Mouse (Mus musculus) A20 (cell line): ENCODE measurements around the gene Trpm7.
"Not testable (repeated sequence)": the region's sequence is repeated elsewhere in the genome, so short reads cannot be mapped to it uniquely, and the experiment has no call there.

Experiments used
- DNase-seq: peaks from one replicate; pipeline ENCODE4 v3.0.0-alpha.2; 2011; ENCODE audit warnings: low read depth, low spot score

Gene Trpm7

DNA sequence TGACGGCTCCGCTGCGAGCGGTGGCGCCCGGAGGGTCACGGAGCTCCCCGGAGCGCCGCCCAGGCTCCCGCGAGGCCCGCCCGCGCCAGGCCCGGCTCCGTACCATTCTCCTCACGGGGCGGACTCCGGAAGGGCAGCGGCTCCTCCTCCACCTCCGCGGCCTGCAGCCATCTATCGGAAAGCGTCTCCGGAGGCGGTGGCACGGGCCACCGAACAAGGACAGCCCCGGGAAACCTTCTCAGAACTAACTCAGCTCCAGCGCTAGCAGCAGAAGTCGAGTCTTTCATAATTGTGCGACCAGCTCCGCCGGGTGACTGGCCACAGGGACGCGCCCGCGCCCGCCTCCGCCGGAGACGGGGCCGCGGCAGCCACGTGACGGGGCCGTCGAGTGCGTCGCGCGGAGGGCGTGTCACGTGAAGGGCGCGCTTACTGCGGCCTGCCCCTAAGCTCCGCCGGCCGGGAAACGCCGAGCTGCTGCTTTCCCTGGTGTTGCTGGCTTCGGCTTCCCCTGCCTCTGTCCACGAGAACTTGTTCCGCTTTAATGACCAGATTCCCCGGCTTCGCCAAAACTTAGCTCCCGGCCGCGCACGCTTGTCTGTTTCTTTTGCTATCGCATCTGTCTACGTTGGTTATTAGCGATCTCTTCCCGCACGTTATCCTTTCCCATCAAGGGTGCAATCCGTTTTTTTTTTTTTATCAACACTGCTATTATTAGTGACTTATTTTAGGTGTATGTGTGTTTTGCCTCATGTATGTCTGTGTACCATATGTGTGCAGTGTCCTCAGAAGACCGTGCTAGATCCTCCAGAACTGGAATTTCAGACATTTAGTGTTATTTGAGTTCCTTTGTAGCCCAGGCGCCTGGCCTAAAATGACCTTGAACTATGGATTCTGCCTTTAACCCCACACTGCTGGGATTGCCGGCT lies at the start of gene Trpm7:
TSS of gene Trpm7 (minus strand) at position 360 of the 926 bp plus-strand sequence.
- DNase-seq: peak; percentile 95

DNA sequence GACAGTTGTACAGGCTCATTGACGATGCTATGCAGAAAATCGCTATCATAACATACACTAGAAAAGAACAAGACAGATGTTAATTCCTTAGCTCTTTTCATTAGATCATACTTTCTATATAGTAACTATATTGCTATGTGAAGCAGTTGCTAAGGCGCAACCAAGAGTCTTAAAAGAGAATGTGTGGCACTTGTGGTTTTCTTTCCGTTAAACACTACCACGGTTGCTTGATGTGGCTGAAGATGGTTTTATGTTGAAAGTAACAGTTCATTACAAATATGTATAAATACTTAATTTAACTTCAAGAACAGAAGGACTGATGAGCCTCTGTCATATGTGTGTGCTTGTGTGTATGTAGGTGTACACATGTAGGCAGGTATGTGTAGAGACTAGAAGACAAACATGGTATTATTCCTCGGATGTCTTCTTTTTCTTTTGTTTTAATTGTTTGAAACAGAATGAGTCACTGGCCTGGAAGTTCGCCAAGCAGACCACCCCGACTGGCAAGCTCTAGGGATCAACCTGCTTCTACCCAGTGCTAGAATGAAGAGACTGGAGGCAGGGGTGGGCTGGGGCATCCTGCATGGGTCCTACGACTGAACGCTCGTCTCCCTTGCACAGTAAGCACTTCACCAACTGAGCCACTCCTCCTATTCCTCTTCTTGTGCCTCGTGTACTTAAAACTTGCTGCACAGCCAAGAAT lies 44.5 kb upstream of the Trpm7 start:
- DNase-seq: no peak

DNA sequence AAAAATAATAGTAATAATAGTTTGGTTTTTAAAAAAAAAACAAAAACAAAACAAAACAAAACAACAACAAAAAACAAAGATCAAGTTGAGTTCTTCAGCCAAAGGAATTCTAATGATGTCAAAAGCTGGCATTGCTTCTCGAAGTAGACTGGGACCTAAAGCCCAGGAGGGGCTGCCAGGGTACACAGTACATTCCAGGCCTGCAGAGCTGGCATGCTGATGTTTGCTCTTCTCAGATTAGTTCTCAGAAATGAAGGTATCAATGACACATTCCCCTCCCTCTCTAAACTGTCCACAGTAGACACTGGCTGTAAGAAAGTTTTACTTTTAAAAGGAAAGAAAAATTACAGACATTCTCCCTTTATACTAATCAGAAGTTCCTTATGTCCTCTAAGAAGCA lies 40.2 kb upstream of the Trpm7 start:
- DNase-seq: no peak

DNA sequence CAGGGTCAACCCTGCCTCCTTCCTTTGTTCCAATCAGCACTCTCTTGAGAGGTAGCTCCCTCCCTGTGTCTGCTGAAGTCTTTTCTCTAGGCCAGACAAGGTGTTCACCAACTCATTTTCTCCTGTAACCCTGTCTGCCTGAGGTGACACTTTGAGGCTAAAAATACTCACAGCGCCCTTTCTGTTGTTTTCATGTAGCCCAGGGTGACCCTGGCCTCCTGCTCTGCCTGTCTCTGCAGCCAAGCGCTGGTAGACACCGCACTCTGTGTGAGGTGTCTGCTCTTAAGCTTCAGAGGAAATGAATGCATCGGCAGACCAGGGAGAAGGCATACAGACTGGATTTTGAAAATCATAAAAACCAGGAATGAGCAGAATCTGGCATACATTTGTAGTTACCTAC lies 38.1 kb upstream of the Trpm7 start:
- no peak for DNase-seq

DNA sequence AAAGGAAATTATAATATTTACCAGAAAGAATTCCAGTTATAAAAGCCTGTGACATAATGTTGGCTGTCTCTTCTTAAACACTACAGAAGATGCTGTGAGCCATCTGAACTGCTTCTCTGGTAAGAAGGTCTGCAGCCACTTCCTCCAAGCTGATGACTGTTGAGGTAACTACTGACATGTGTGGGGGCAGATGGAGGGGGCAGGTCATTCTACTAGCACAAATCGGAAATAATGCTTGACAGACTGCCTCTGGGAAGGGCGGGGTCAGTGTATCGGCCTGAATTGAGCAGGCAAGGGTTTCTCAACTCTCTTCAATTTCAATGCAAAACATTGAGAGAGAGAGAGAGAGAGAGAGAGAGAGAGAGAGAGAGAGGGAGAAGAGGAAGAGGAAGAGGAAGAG lies 28.1 kb upstream of the Trpm7 start:
- peak; percentile 54 for DNase-seq

DNA sequence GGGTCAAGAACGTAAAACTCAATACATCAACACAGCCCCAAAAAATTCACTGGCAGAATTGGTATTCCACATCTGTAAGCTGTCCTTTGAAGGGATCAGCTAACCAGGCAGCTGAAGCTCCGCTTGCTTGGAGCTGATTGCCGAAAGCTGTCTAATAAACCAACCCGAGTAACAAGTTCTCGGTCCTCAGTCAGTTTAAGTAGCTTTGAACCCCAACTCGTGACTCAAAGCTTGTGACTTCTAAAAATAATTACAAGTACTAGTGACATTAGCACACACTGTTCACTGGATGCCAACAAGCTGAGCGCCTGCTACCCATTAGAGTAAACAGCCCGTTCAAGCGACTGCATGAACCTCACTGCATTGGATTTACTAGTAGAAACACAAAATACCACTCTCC lies 21.5 kb upstream of the Trpm7 start:
- DNase-seq: no peak

DNA sequence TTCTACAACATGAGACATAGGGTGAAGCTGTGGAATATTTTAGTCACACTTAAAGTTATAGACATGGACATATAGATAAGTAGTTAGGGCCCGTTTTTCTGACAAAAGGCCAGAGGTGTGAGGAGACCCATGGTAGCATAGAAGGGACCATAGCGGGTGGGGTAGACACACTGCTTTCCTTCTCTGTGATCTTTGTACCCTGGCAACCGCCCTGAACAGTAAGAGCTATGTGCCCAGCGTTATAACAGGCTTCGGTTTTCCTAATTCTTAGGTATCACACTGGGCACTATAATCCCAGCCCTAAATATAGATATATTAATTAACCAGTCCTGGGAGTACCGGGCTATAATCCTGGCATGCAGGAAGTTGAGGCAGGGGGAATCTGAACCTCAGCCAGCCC lies 20.9 kb upstream of the Trpm7 start:
- DNase-seq: no peak

DNA sequence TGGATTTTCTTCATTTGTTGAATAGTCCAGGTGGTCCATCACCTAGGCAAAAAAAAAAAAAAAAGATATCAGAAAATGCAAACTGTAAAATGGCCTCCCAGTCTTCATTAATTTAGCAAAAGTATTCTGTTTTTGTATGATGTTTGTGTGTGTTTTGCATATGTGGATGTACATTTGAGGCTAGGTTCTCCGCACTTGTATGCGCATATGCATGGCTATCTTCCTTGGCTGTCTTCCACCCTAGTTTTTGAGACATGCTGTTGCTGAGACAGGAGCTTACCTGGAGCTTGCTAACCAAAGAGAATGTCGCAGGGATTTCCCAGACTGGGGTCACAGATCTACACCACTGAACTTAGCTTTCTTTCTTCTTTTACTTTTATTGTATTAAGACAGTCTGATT lies 18.2 kb upstream of the Trpm7 start:
- DNase-seq: no peak

DNA sequence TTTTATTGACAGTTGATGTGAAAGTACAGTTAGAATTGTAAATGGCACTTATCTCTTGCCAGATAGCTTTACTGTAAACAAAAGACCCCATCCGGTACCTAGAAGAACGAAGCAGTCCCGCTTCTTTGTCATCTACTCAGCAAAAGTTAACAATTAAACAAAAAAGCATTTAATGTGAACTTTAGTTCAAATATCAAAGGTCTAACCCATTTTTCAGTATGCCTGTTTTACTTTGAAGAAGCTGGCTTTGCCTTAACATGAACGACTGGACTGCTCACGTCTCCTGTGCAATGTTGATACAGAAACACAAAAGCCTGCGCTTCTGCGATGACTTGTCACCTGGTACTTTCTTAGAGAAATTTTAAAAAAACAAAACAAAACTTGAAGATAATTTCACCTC lies 16.3 kb upstream of the Trpm7 start:
- DNase-seq: no peak

DNA sequence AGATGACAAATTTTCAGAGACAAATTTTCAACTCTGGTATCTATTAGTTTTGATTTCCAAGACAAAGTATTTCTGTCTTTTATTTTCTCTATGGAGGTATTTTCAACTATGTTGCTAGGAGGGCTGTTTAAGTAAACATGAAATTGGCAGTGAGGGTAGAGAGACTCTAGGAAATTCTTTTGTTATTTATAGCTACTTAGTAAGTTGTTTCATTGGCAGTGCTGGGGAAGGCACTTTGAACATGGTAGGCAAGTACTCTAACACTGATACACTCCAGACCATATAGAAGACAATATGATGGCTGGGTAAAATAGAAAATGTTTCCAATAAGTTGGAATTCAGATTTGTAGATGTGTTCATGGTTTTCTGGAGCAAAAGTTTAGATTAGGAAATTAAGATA lies 15.7 kb upstream of the Trpm7 start:
- no peak for DNase-seq

DNA sequence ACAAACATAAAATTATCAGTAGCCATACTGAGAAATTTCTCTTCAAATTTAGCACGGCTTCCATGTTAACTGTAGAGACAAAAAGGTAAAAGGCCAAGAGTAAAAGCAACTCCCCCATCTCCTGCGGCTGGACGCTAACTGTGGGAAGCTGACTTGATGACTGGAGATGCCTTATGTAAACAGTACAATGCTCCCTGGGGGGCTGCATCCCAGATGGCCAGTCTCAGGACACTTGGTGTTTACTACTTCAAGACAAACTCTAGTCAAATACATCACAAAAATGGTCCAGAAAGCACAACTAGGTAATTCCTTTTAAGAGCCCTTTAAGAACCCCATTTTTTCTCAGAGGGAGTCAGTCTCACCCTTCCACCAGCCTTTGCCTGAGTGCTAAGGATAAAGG lies 11.1 kb upstream of the Trpm7 start:
- no peak for DNase-seq

DNA sequence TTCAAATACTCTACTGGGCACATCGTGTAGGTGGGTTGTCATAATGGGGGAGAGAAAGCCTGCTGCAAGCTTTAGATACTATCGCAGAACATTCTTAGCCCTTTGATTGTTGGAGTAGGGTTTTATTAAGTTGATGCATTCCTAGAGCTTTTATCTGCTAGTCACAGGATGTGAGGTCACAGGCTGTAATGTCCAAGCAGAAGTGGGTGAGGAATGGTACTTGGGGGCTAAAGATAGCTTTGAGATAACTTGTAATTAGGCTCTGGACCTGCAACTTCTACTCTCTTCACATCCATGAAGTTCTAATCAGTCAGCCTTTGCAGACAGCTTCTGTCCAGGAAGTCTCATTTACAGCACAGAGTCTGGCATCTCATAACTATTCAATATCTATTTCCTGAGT lies 9.8 kb upstream of the Trpm7 start:
- DNase-seq: no peak

DNA sequence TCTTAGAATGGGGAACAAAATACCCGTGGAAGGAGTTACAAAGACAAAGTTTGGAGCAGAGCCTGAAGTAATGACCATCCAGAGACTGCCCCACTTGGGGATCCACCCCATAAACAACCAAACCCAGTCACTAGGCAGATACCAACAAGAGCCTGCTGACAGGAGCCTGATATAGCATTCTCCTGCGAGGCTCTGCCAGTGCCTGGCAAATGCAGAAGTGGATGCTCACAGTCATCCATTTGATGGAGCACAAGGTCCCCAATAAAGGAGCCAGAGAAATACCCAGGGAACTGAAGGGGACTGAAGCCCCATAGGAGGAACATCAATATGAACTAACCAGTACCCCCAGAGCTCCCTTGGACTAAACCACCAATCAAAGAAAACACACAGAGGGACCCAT lies 6.7 kb upstream of the Trpm7 start:
- DNase-seq: not testable (repeated sequence)

DNA sequence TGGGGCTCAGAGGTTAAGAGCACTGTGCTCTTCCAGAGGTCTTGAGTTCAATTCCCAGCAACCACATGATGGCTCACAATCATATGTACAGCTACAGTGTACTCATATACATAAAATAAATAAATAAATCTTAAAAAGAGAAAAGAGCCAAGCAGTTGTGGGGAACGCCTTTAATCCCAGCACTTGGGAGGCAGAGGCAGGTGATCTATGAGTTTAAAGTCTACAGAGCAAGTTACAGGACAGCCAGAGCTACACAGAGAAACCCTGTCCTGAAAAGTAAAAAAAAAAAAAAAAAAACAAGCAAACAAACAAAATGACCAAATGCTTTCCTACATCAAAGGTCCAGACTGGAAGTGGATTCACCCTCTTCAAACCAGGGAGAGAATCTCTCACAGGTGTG lies 2.0 kb upstream of the Trpm7 start:
- DNase-seq: no peak

DNA sequence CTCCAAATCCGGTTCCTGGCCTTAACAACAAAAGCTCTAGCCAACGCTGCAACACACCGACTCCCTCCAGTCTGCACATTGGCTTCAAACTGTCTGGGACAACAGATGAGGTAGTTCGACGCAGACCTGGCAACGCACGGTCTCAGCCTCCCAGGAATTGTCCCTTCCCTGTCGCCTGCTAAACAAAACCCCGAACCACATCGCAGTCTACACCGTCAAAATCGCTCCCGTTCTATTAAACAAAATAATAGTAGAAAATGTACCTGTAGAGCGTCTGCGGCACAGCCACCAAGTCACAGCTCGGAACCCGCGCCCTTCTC lies 554 bp downstream of the Trpm7 start:
- DNase-seq: peak; percentile 71

DNA sequence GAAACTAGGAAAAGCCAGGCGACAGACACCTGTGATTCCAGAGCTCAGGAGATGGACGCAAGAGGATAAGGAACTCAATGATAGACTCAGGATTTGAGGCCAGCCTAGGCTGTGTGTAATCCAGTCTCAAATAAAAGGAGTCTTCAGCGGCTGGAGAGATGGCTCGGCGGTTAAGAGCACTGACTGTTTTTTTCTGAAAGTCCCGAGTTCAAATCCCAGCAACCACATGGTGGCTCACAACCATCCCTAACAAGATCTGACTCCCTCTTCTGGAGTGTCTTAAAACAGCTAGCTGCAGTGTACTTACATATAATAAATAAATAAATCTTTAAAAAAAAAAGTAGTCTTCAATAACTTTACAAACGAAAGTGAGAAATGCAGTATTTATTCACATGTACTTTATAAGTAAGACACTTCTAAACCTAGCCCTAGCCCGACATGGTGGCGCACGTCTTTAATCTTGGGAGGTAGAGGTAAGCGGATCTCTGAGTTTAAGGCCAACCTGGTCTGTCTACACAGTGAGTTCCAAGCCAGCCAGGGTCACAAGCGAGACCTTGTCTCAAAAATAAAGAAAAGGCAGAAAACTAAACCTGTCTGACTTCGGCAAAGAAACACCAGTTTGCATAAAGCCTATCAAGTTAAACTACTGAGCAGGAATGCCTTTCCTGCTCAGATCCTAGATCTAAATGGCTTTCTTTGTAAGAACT lies 1.1 kb downstream of the Trpm7 start:
- peak; percentile 73 for DNase-seq

DNA sequence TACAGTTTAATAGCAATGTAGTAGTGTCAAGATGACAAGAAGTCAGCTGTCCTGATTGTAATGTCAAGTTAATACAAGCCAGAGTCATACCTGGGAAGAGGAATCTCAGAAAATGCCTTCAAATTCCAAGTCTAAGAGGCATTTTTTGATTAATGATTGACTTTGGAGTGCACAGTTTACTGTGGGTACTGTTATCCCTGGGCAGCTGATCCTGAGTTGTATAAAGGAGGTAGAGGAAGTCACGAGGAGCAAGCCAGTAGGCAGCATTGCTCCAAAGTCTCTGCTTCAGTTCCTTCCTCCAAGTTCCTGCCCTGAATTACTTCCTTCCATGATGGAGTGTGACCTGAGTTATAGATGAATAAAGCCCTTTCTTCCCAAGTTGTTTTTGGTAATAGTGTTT lies 9.7 kb downstream of the Trpm7 start:
- no peak for DNase-seq

DNA sequence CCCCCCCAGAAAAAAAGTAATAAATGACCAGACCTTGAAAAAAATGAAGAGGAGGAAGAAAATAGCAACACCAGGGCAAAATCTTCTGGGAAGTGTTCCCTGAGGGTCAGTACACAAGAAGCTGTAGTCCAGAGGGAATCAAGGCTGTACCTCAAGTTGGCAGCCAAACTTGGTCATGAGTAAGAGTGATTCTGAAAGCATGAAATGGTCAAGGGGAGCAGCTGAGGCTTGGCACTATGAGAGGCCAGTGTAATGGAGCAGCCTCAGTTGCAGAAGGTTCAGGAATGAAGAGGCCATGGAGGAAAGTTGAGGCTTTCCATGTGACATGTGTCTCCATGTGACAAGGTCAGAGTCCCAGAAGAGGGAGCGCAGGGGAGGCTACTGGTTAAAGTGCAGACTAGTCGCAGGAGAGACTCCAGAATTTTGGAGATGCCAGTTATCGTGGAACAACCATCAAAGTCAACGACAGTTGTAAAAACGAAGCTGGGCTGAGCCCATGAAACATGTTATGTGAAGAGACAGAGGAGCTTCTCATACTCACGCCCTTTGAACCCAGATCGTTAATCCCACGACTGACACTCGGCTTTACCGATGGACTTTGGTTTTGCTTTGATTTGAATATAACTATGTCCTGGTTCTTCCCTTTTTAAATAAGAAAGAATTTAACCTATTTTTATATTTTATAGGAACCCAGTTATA lies 10.4 kb downstream of the Trpm7 start:
- no peak for DNase-seq

DNA sequence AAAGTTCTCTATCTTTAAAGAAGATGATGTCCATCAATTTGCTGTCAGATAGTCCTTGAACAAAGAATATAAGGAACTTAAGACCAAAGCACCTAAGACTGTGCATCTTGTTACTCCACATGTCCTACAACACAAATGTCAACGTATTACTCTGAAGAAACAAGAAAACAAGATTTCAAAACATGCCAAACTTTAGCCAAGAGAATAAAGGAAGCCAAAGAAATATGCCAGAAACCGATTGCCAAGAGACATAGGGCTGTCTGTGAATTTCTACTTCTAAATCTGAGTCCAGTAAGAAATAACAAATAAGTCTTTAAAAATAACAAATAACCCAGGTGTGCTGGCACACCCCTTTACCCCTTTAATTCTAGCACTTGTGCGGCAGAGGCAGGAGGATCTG lies 11.0 kb downstream of the Trpm7 start:
- DNase-seq: no peak

DNA sequence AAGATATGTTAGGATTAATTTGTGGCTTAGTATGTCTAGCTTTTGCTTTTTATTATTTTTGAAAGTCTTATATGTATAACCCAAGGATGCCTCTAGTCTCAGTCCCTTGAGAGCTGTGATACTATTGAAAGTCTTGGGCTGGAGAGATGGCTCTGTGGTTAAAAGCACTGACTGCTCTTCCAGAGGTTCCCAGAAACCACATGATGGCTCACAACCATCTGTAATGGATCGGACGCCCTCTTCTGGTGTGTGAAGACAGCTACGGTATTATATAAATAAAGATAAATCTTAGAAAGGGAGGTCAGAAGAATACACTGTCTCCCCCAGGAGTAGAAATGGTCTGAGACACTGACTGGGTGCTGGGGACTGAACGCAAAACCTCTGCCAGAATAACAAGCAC lies 31.3 kb downstream of the Trpm7 start:
- DNase-seq: no peak

DNA sequence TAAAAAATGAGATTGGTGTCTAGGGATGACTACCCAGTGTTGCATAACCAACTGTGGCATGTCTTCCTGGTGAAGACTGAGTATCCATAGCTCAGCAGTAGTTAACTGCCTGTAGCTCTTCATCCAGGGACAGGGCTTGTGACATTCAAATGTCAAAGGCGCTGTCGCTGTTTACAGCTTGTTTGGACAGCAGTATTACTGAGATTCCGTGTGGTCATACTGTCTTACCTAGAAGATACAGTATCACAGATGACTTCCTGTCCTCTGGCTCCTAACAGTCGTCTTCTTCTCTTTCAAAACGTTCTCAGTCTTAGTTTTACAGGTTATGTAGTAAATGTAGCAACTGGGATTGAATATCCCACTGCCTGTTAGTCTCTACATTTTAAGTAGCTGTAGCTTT lies 37.2 kb downstream of the Trpm7 start:
- DNase-seq: no peak

DNA sequence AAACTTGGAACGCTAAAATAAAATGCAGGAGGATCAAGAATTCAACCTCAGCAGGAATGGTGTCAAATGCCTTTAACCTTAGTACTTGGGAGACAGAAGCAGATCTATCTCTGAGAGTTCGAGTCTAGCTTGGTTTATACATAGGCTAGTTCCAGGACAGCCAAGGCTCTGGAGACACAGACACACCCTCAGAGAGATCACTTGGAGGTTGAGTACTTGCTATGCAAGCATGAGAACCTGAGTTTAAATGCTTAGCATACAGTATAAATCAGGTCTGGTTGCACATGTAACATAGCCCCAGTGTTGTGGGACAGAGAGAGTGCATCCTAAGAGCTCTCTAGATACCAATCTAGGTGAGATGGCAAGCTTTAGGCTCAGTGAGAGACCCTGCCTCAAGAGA lies 58.6 kb downstream of the Trpm7 start:
- DNase-seq: no peak
